Mouse (Mus musculus): Measurements from ENCODE around the gene Bckdk.
"Not testable (repeated sequence)": the region's sequence is repeated elsewhere in the genome, so short reads cannot be mapped to it uniquely, and the experiment has no call there.

Gene Bckdk

GRCm38 (mm10) chr7:127903971-127904796 is at the start of gene Bckdk:
Gene Bckdk, plus strand, starts transcription at chr7:127904082.
- DNase-seq = peak; percentile 73

- no peak for DNase-seq
These were observed 45.6 kb upstream of the Bckdk start for GRCm38 (mm10) chr7:127858258-127858657.

- DNase-seq = no peak
These were observed 37.4 kb upstream of the Bckdk start for GRCm38 (mm10) chr7:127866434-127866833.

- no peak for DNase-seq
These were observed 36.2 kb upstream of the Bckdk start for GRCm38 (mm10) chr7:127867641-127868040.

- DNase-seq = no peak
These were observed 34.6 kb upstream of the Bckdk start for GRCm38 (mm10) chr7:127869149-127869810.

GRCm38 (mm10) chr7:127870136-127870821 is 33.6 kb upstream of the Bckdk start:
- no peak for DNase-seq

GRCm38 (mm10) chr7:127874812-127875626 is 28.9 kb upstream of the Bckdk start:
- DNase-seq = no peak

- DNase-seq = peak; percentile 91
These were observed 28.3 kb upstream of the Bckdk start for GRCm38 (mm10) chr7:127875627-127876001.

- peak; percentile 83 for DNase-seq
These were observed 27.8 kb upstream of the Bckdk start, which contains the start of gene Zfp646 for GRCm38 (mm10) chr7:127876041-127876466. Gene Zfp646, plus strand, starts transcription at chr7:127876221.

GRCm38 (mm10) chr7:127876467-127877348 is 27.2 kb upstream of the Bckdk start, which contains the start of gene Zfp668:
Gene Zfp668, minus strand, starts transcription at chr7:127876828.
- peak; percentile 93 for DNase-seq

GRCm38 (mm10) chr7:127879301-127879700 is 24.6 kb upstream of the Bckdk start:
- DNase-seq = no peak

- no peak for DNase-seq
These were observed 23.5 kb upstream of the Bckdk start for GRCm38 (mm10) chr7:127880431-127880830.

GRCm38 (mm10) chr7:127885951-127886350 is 17.9 kb upstream of the Bckdk start:
- DNase-seq = no peak

GRCm38 (mm10) chr7:127886551-127886950 is 17.3 kb upstream of the Bckdk start:
- DNase-seq = no peak

- DNase-seq = no peak
These were observed 16.7 kb upstream of the Bckdk start for GRCm38 (mm10) chr7:127887191-127887590.

- DNase-seq = no peak
These were observed 16.1 kb upstream of the Bckdk start for GRCm38 (mm10) chr7:127887781-127888180.

- no peak for DNase-seq
These were observed 15.1 kb upstream of the Bckdk start for GRCm38 (mm10) chr7:127888821-127889220.

GRCm38 (mm10) chr7:127890798-127891197 is 13.1 kb upstream of the Bckdk start, which contains the start of gene Prss53:
Gene Prss53, minus strand, starts transcription at chr7:127890970.
- peak; percentile 77 for DNase-seq

- peak; percentile 32 for DNase-seq
These were observed 9.4 kb upstream of the Bckdk start for GRCm38 (mm10) chr7:127894480-127894879.

- peak; percentile 98 for DNase-seq
These were observed 8.4 kb upstream of the Bckdk start, which contains the start of the genes Gm21974 and Vkorc1 for GRCm38 (mm10) chr7:127895442-127895841. Gene Gm21974, minus strand, starts transcription at chr7:127895454. Gene Vkorc1, minus strand, starts transcription at chr7:127895617.

- DNase-seq = not testable (repeated sequence)
These were observed 8.0 kb upstream of the Bckdk start for GRCm38 (mm10) chr7:127895891-127896290.
